Mouse (Mus musculus) intestine, embryonic 14.5 days (tissue): ENCODE measurements at regions not wholly inside any gene's neighbourhood (a gene's known extent, or its start where the extent isn't known, plus 50 kb on each side); places are given as distances from the start of the nearest gene placed in this dataset.

ENCODE experiments used
- ATAC-seq: fragments of 200-750 bp; cut with Nextera tagmentation; replicated peaks from 2 replicates; pipeline ENCODE4 v1.8.0; 2017; ENCODE audit warnings: low read depth, moderate number of reproducible peaks, moderate TSS enrichment, moderate library complexity; ENCODE audit not compliant: low FRiP score, low TSS enrichment
- DNase-seq: peaks from one replicate; pipeline ENCODE4 v3.0.0-alpha.2; 2018; ENCODE audit warnings: low spot score
- H3K27ac ChIP-seq: fragments of 300-500 bp; sonication (generic); 2 replicates; pipeline ENCODE4 v1.5.1; 2014; ENCODE audit warnings: low read depth, mild to moderate bottlenecking, control low read depth
- H3K27me3 ChIP-seq: fragments of 300-500 bp; sonication (generic); replicated peaks from 2 replicates; pipeline ENCODE4 v1.6.1; 2014; ENCODE audit warnings: low read length, control low read depth; ENCODE audit not compliant: control insufficient read depth, insufficient read depth
- H3K36me3 ChIP-seq: fragments of 300-500 bp; sonication (generic); 2 replicates; pipeline ENCODE4 v1.6.1; 2014; ENCODE audit warnings: low read length, control low read depth; ENCODE audit not compliant: control insufficient read depth, insufficient read depth
- H3K4me1 ChIP-seq: fragments of 300-500 bp; sonication (generic); replicated peaks from 2 replicates; pipeline ENCODE4 v1.6.1; 2014; ENCODE audit warnings: low read length, control low read depth, mixed read lengths; ENCODE audit not compliant: control insufficient read depth, insufficient read depth
- H3K4me2 ChIP-seq: fragments of 300-500 bp; sonication (generic); 2 replicates; pipeline ENCODE4 v1.6.1; 2014; ENCODE audit warnings: low read length
- H3K4me3 ChIP-seq: fragments of 300-500 bp; sonication (generic); 2 replicates; pipeline ENCODE4 v1.5.1; 2014; ENCODE audit warnings: low read depth, low read length, control low read depth, mixed read lengths
- H3K9ac ChIP-seq: fragments of 300-500 bp; sonication (generic); 2 replicates; pipeline ENCODE4 v1.6.1; 2014; ENCODE audit warnings: mild to moderate bottlenecking, low read length
- H3K9me3 ChIP-seq: fragments of 300-500 bp; sonication (generic); 2 replicates; pipeline ENCODE4 v1.6.1; 2016; ENCODE audit warnings: low read length, control low read depth; ENCODE audit not compliant: control insufficient read depth
- WGBS: fragments of 180-500 bp; shearing (Covaris S2); extraction: QIAGEN DNeasy Blood & Tissue Kit; methylation state at CpG from one replicate; pipeline ENCODE4 v1.1.7; 2014; 5-methylcytosine and 5-hydroxymethylcytosine counted together

- H3K9ac ChIP-seq = no peak overlapping the region
- DNase-seq (no peak), ATAC-seq (no peak)
- H3K4me2 ChIP-seq = no peak overlapping the region
- no peak overlapping the region for H3K4me3 ChIP-seq
- no peaks in the 10 kb centered on the region for H3K36me3 ChIP-seq
- H3K9me3 ChIP-seq = no peaks in the 10 kb centered on the region
- H3K27ac ChIP-seq = no peak overlapping the region
- H3K4me1 ChIP-seq = no peaks in the 10 kb centered on the region
- 65% methylated on average over 5 of the region's 5 CpGs for WGBS
- no peaks in the 10 kb centered on the region for H3K27me3 ChIP-seq
Measured at GRCm38 (mm10) chr14:98829958-98830633, 164.0 kb downstream of the Rpl36a-ps1 start.

- Histone ChIP-seq H3K9me3 (no peaks in the 10 kb centered on the region), H3K4me2 (no peak overlapping the region), H3K27me3 (no peaks in the 10 kb centered on the region), H3K4me3 (no peak overlapping the region), H3K27ac (no peak overlapping the region), H3K36me3 (no peaks in the 10 kb centered on the region), H3K9ac (no peak overlapping the region), H3K4me1 (no peaks in the 10 kb centered on the region)
- WGBS = 64% methylated on average over 2 of the region's 2 CpGs
- no peak for DNase-seq
- no peak for ATAC-seq
Measured at GRCm38 (mm10) chr14:98827490-98827889, 166.6 kb downstream of the Rpl36a-ps1 start.

- Histone ChIP-seq H3K4me3 (no peak overlapping the region), H3K4me1 (no peaks in the 10 kb centered on the region), H3K27me3 (no peaks in the 10 kb centered on the region), H3K4me2 (no peak overlapping the region), H3K9ac (no peak overlapping the region), H3K27ac (no peak overlapping the region), H3K36me3 (no peaks in the 10 kb centered on the region), H3K9me3 (no peaks in the 10 kb centered on the region)
- WGBS = 84% methylated on average over 5 of the region's 5 CpGs
- ATAC-seq = no peak
- DNase-seq = no peak
Measured at GRCm38 (mm10) chr14:98813657-98814056, 180.5 kb downstream of the Rpl36a-ps1 start.

GRCm38 (mm10) chr14:98810259-98811042 lies 183.7 kb downstream of the Rpl36a-ps1 start:
- WGBS = 86% methylated on average over 3 of the region's 3 CpGs
- Histone ChIP-seq H3K4me2 (no peak overlapping the region), H3K9me3 (no peaks in the 10 kb centered on the region), H3K27ac (no peak overlapping the region), H3K4me3 (no peak overlapping the region), H3K4me1 (no peaks in the 10 kb centered on the region), H3K9ac (no peak overlapping the region), H3K27me3 (no peaks in the 10 kb centered on the region), H3K36me3 (no peaks in the 10 kb centered on the region)
- no peak for DNase-seq
- no peak for ATAC-seq

- H3K4me1 ChIP-seq = no peaks in the 10 kb centered on the region
- H3K27me3 ChIP-seq = no peaks in the 10 kb centered on the region
- no peaks in the 10 kb centered on the region for H3K36me3 ChIP-seq
- H3K9ac ChIP-seq = no peak overlapping the region
- DNase-seq (no peak), ATAC-seq (no peak)
- WGBS = 62% methylated on average over 1 of the region's 1 CpGs
- no peaks in the 10 kb centered on the region for H3K9me3 ChIP-seq
- H3K27ac ChIP-seq = no peak overlapping the region
- no peak overlapping the region for H3K4me2 ChIP-seq
- H3K4me3 ChIP-seq = no peak overlapping the region
Measured at GRCm38 (mm10) chr14:98808117-98808516, 186.0 kb downstream of the Rpl36a-ps1 start.

GRCm38 (mm10) chr14:98805066-98805465 lies 189.1 kb downstream of the Rpl36a-ps1 start:
- Histone ChIP-seq H3K4me2 (no peak overlapping the region), H3K9me3 (no peaks in the 10 kb centered on the region), H3K27ac (no peak overlapping the region), H3K36me3 (no peaks in the 10 kb centered on the region), H3K4me3 (no peak overlapping the region), H3K4me1 (no peaks in the 10 kb centered on the region), H3K9ac (no peak overlapping the region), H3K27me3 (no peaks in the 10 kb centered on the region)
- ATAC-seq (no peak), DNase-seq (no peak)
- WGBS = 81% methylated on average over 6 of the region's 6 CpGs

GRCm38 (mm10) chr14:98801293-98801692 lies 192.8 kb downstream of the Rpl36a-ps1 start:
- no peak overlapping the region for H3K27ac ChIP-seq
- no peak overlapping the region for H3K4me2 ChIP-seq
- ATAC-seq (no peak), DNase-seq (no peak)
- no peaks in the 10 kb centered on the region for H3K27me3 ChIP-seq
- H3K9me3 ChIP-seq = no peaks in the 10 kb centered on the region
- no peak overlapping the region for H3K9ac ChIP-seq
- no peaks in the 10 kb centered on the region for H3K4me1 ChIP-seq
- no peaks in the 10 kb centered on the region for H3K36me3 ChIP-seq
- 88% methylated on average over 2 of the region's 2 CpGs for WGBS
- no peak overlapping the region for H3K4me3 ChIP-seq

- Histone ChIP-seq H3K4me1 (no peaks in the 10 kb centered on the region), H3K4me2 (no peak overlapping the region), H3K36me3 (no peaks in the 10 kb centered on the region), H3K9ac (no peak overlapping the region), H3K9me3 (no peaks in the 10 kb centered on the region), H3K4me3 (no peak overlapping the region), H3K27me3 (no peaks in the 10 kb centered on the region), H3K27ac (no peak overlapping the region)
- DNase-seq (no peak), ATAC-seq (no peak)
- 40% methylated on average over 4 of the region's 4 CpGs for WGBS
Measured at GRCm38 (mm10) chr14:98791970-98792369, 202.1 kb downstream of the Rpl36a-ps1 start.
